Mouse (Mus musculus) gastrocnemius, postnatal 14 days (tissue): ENCODE data around the gene Gm7271. TPM values are rescaled to one million over a fixed set of nuclear protein-coding genes. Genes with fewer than 3 reads are reported as not detected.

ENCODE experiments used
- DNase-seq: peaks from one replicate; pipeline ENCODE4 v3.0.0; 2021; ENCODE audit warnings: mixed read lengths
- intact Hi-C: fragments of 180-260 bp; cut with DNase I; formaldehyde crosslinking; loops from one replicate; pipeline ENCODE4 v1.15.1; 2025; ENCODE audit warnings: low total_unique reads
- long read RNA-seq, 2 experiments: library from polyadenylated mRNA; stranded (forward); transcript quantifications; one replicate each; pipeline ENCODE4 v2.0.0; 2021
- total RNA-seq, 2 experiments: library from RNA; stranded (reverse); gene quantifications; 2 replicates each; pipeline ENCODE4 v1.2.3; 2021

The Gm7271 gene
- not detected for total RNA-seq
- long read RNA-seq, experiment 1, result 0 reads
- long read RNA-seq, experiment 2, result 0 reads

GRCm38 (mm10) chr5:76483811-76484210 is at the start of gene Gm7271:
TSS of gene Gm7271 (plus strand) at chr5:76484040.
- intact Hi-C loops, result no loop called here
- no peak for DNase-seq

GRCm38 (mm10) chr5:76437100-76437499 is 46.7 kb upstream of the Gm7271 start:
- intact Hi-C loops, result no loop called here
- no peak for DNase-seq

DNA sequence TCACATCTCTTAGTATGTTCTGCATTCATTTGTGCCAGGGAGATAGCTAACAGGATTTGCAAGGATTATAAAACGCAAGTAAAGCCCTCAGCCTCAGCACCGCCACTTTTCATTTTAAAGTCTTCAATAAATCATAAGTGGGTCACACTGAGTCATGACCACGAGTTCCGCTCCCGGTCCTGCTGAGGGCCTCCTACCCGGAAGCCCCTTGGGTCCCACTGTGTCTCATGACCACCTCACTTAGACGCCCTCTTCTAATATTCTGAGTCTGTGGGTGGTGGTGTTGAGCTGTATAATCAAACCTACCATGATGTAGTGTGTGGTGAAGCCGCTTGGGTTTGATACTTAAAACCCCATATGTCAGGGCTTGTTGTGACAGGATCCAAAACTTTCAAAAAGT is 46.1 kb upstream of the Gm7271 start:
- intact Hi-C loops, result no loop called here
- no peak for DNase-seq

DNA sequence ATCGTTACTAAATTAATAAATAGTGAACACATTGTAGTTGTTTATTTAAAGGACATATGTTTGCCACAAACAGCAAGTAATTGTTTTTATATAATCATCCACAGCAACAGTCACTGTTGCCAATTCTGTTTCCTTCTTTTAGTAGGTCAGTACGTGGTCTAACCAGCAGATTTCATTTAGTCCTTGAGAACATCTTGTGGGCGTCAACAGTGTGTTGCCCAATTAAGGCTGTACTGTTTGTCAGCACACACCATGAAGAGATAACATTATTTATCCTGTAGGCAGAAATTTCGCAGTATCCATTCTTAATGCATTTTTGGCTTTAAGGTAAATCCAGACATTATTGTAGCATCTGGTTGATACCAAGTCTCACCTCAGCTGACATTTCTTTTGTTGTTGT is 42.4 kb upstream of the Gm7271 start:
- no peak for DNase-seq

DNA sequence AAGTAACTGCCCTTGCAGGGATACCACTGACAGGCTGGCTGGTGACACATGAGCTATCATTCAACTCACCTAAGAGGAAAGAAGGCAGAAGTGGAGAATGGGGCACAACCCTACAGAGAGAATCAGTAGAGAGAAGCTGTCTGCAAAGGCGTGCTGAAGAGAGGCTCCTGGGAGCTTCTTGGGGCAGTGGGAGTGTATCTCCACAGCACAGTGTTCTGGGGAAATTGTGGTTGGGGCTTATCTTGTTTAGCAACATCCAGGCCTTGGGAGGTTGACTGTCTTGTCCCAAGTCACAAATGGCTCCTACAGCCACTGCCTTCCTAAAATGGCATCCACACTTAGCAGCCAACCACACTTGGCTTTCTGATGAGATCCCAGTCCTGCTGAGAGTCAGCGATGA is 8.9 kb upstream of the Gm7271 start:
- intact Hi-C loops, result no loop called here
- DNase-seq, result no peak

More for the DNA sequence above, 42.4 kb upstream of the Gm7271 start:
- intact Hi-C loops, result no loop called here

DNA sequence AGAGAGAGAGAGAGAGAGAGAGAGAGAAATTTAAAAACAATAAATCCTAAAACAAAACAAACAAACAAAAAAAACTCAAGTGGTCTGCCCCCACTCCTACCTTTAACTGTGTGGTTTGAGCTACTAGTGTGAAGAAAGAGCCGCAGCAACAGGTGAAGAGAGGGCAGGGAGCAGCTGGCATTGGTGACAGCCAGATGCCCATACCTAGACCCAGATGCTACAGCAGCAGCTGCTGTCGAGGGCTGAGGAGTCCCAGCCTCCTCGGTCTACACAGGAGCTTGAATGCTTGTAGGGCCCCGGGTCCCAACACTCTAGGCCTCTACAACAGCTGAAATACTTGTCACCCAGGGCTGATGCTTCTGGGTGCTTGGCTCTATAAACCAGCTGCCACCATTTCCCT is 7.0 kb upstream of the Gm7271 start:
- intact Hi-C loops, result no loop called here
- DNase-seq, result no peak

- intact Hi-C loops, result no loop called here
- DNase-seq, result no peak
Measured at GRCm38 (mm10) chr5:76477764-76478163, 6.1 kb upstream of the Gm7271 start.

- no peak for DNase-seq
- intact Hi-C loops, result no loop called here
Measured at GRCm38 (mm10) chr5:76495126-76495525, 11.3 kb downstream of the Gm7271 start.

DNA sequence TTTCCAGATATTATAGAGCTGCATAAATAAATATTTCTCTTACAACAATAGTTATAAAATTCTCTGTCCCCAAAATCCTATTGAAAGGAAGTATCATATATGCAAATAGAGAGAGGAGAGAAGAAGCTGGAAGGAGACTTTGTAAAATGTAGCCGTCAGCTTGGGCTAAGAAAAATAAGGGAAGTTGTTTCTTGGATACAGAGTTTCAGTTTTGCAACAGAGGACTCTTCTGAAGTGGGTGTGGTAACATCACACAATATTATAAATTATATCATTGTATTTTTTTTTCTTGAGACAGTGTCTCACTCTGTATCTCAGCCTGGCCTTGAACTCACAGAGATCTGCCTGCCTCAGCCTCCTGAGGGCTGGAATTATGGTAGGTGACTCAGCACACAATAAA is 38.6 kb downstream of the Gm7271 start:
- intact Hi-C loops, result no loop called here
- DNase-seq, result no peak

DNA sequence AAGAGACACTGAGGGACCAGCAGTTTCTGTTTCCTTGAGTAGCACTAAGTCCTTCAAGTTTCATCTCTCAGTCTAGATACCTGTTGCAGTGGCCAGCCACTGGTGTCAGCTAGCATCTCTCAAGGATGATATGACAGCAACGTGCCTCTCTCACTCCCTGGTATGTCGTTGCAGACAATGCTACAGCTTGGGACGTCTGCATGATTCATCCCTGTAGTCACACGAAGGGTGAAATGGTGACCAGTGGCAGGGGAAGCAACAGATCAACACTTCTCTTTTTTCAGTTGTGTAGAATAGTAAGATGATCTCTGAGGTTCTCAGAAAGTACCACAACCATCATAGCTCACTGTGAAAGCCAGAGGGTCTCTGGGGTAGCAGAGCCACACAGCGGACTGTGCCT is 40.8 kb downstream of the Gm7271 start:
- intact Hi-C loops, result no loop called here
- DNase-seq, result no peak

DNA sequence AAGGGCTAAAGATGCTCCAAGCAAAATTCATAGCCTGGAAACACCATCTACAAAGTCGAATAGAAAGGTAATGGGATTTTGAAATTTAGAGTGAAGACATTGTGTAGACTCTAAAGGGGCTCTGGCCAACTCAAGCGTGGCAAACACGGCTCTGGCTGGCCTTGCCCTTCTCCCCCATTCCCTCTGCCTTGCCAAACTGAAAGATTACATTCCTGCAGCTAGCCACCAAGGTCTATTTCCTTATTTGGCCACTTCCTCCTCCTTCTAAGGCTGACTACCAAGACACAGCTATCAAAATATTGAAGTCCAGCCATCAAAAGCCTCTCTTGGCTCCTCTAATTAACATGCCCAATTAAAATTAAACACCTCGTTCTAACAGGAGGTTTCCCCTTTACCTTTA is 41.2 kb downstream of the Gm7271 start:
- no peak for DNase-seq
- intact Hi-C loops, result no loop called here

DNA sequence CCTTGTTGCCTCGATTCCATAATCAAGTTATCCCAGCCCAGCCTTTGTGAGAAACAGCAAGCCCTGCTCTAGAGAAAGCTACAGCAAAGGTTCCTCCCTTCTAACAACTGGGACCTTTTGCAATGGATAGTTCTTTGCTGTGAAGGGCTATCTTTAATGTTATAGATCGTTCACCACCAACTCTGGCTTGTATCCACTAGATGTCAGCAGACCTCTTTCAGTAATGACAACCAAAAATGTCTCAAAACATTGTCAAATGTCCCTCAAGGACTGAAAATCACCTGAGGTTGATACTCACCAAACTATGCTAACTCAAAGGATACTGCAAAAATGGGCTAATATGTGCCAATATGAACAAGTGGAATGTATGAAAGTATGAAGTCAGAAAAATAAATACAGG is 42.0 kb downstream of the Gm7271 start:
- DNase-seq, result no peak
- intact Hi-C loops, result no loop called here

- intact Hi-C loops, result no loop called here
- DNase-seq, result peak; percentile 92
Measured at GRCm38 (mm10) chr5:76529040-76529703, 45.3 kb downstream of the Gm7271 start, which contains the start of gene Exoc1. TSS of gene Exoc1 (plus strand) at chr5:76529311.

DNA sequence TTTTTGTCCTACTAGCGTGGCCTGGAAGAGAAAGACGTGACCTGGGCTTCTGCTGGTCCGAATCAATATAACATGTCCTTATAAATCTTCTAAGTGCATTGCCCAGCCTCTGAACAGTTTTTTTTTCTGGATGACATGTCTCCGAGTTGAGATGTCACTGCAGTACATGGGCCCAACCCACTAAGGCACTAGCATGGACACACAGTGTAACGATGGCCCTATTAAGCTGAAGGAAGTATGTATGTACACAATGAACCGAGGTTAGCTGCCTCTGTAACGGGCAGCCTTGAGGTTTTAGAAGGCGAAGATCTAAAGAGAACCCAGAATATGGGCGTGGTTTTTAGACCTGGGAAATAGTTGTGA is 45.8 kb downstream of the Gm7271 start:
- DNase-seq, result no peak
- intact Hi-C loops, result loop anchor here (10.0 kb wide), 1 partner anchor 225 kb away; the partner anchor contains the start of gene Clock

GRCm38 (mm10) chr5:76533186-76533585 is 49.3 kb downstream of the Gm7271 start:
- intact Hi-C loops, result loop anchor here (10.0 kb wide), 1 partner anchor 228 kb away; the partner anchor contains the start of gene Clock
- DNase-seq, result peak; percentile 27

GRCm38 (mm10) chr5:76536231-76536630 is 52.4 kb downstream of the Gm7271 start:
- DNase-seq, result no peak
- intact Hi-C loops, result loop anchor here (10.0 kb wide), 1 partner anchor 231 kb away; the partner anchor contains the start of gene Clock

- DNase-seq, result no peak
- intact Hi-C loops, result loop anchor here (10.0 kb wide), 1 partner anchor 233 kb away; the partner anchor contains the start of gene Clock
Measured at GRCm38 (mm10) chr5:76537578-76537977, 53.7 kb downstream of the Gm7271 start.

DNA sequence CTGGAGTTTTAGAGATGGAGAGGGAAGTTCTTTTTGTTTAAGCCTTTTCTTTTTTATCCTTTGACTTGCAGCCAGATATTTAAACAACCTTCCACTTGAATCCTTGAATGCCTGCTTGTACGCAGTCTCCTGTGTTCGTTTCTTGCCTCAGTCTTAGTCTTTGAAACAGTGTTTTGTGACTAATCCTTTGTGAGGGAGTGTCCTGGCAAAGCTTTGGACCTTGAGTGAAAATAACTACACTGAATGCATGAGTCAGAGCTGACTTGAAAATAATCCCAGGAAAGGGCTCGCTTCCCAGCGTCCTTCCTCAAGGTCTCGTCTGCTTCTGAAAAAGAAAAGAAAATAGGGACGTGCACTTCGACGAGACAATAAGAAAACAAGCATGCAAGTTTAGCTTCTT is 56.3 kb downstream of the Gm7271 start:
- DNase-seq, result peak; percentile 18
- intact Hi-C loops, result no loop called here

- DNase-seq, result no peak
- intact Hi-C loops, result no loop called here
Measured at GRCm38 (mm10) chr5:76540842-76541241, 57.0 kb downstream of the Gm7271 start.

DNA sequence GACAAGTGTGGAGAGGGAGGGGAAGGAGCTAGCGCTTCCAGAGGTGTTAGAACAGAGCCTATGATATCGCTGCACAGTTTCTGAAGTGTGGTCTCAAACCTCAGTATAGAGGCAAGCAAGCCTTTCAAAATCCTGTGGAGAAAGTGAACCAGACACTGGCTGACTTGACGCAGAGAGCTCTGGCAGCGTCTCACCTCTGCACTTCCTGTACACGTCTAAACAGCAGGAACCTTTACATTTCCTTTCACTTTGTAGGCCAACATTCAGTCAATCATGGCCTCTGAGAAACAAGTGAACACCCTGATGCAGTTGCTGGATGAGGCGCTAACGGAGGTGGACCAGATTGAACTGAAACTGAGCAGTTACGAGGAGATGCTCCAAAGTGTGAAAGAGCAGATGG is 59.4 kb downstream of the Gm7271 start:
- DNase-seq, result no peak
- intact Hi-C loops, result no loop called here

DNA sequence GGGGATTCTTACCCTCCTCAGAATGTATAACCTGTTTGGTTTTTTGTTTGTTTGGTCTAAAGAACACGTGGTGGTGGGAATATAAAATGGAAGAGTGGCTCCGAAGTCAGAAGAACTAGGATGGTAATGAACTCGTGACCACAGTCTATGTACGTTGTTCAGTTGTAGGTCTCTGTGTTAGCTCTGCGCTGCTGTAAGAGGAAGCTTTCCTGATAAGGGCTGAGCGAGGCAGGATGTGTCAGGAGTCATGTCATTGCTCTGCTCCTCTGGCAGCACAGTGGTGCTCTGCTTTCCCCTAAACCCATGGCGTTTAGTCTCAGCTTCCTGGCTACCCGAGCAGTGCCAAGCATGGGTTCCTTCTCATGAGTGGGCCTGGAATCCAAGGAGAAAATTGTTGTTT is 66.6 kb downstream of the Gm7271 start:
- intact Hi-C loops, result no loop called here
- DNase-seq, result no peak

DNA sequence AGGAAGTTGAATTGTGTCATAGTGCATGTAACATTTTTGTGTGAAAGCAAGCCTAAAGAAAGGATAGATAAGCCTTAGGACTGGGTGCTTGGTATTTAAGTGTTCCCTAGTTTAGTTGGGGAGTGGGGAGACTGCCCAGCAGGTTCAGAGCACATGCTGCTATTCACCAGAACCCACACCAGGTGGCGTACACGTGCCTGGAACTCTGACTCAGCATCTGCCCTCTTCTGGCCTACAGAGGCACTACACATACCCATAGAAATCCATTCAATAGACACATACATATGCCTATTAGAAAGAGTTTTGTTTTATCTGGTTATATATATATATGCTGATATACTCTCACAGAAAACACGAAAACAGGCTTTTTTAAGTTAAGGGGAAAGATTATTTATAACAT is 81.5 kb downstream of the Gm7271 start:
- peak; percentile 54 for DNase-seq
- intact Hi-C loops, result no loop called here
